Mouse (Mus musculus): ENCODE measurements at regions not wholly inside any gene's neighbourhood (a gene's known extent, or its start where the extent isn't known, plus 50 kb on each side); places are given as distances from the start of the nearest gene placed in this dataset.

DNA sequence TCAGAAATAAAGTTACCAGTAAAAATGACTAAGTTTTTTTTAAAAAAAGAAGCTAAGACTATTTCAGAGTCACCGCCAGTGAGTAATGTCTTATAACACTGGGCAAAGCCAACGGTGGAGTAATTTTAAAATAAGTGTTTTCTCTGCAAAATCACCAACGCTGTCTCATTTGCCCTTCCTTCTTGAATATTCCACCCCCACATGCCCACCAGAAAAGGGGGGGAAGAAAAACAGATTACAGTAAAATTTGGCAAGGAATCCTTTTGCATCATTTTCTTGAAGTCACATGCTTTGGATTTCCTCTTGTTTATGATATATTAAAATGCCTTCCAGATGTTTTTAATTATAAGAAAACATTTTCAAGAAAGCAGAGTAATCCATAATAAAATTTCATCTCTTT is 482.9 kb downstream of the Lmo4 start:
- Histone ChIP-seq H3K27ac (ENCODE audit: low read depth, low read length) (no peak overlapping the region), H3K27me3 (replicated peaks; ENCODE audit: control insufficient read depth, insufficient read depth, low read length) (no peaks in the 10 kb centered on the region), H3K4me1 (replicated peaks; ENCODE audit: control insufficient read depth, insufficient read depth, low read length) (no peaks in the 10 kb centered on the region), H3K4me3 (ENCODE audit: low read depth, low read length) (no peak overlapping the region), H3K9ac (ENCODE audit: low read depth, low read length) (no peak overlapping the region), H3K36me3 (ENCODE audit: control insufficient read depth, insufficient read depth) (no peaks in the 10 kb centered on the region), H3K4me2 (replicated peaks; ENCODE audit: low read depth) (no peak overlapping the region), H3K9me3 (ENCODE audit: control insufficient read depth) (no peaks in the 10 kb centered on the region)
- TF ChIP-seq CTCF (IDR thresholded peaks at IDR 0.05; ENCODE audit: low read depth): no peak
- no peak for ATAC-seq
- WGBS: 83% methylated on average over 3 of the region's 3 CpGs

- WGBS: 64% methylated on average over 2 of the region's 2 CpGs
- no peak for ATAC-seq
- no peaks in the 10 kb centered on the region for H3K36me3 ChIP-seq (ENCODE audit: control insufficient read depth, insufficient read depth)
Measured at GRCm38 (mm10) chr3:143713183-143713582, 491.8 kb downstream of the Lmo4 start.

GRCm38 (mm10) chr3:143710805-143711469 is 494.1 kb downstream of the Lmo4 start:
- Histone ChIP-seq H3K9me3 (ENCODE audit: control insufficient read depth) (no peaks in the 10 kb centered on the region), H3K9ac (ENCODE audit: low read depth, low read length) (no peak overlapping the region), H3K4me1 (replicated peaks; ENCODE audit: control insufficient read depth, insufficient read depth, low read length) (no peaks in the 10 kb centered on the region), H3K4me3 (ENCODE audit: low read depth, low read length) (no peak overlapping the region), H3K27ac (ENCODE audit: low read depth, low read length) (no peak overlapping the region), H3K27me3 (replicated peaks; ENCODE audit: control insufficient read depth, insufficient read depth, low read length) (no peaks in the 10 kb centered on the region), H3K4me2 (replicated peaks; ENCODE audit: low read depth) (no peak overlapping the region), H3K36me3 (ENCODE audit: control insufficient read depth, insufficient read depth) (no peaks in the 10 kb centered on the region)
- TF ChIP-seq CTCF (IDR thresholded peaks at IDR 0.05; ENCODE audit: low read depth): no peak
- ATAC-seq: no peak
- WGBS: 79% methylated on average over 16 of the region's 16 CpGs

More at GRCm38 (mm10) chr3:143713183-143713582, 491.8 kb downstream of the Lmo4 start:
- no peaks in the 10 kb centered on the region for H3K9me3 ChIP-seq (ENCODE audit: control insufficient read depth)
- no peak overlapping the region for H3K27ac ChIP-seq (ENCODE audit: low read depth, low read length)
- no peak overlapping the region for H3K9ac ChIP-seq (ENCODE audit: low read depth, low read length)
- H3K4me2 ChIP-seq (replicated peaks; ENCODE audit: low read depth): no peak overlapping the region
- no peaks in the 10 kb centered on the region for H3K4me1 ChIP-seq (replicated peaks; ENCODE audit: control insufficient read depth, insufficient read depth, low read length)
- no peak overlapping the region for H3K4me3 ChIP-seq (ENCODE audit: low read depth, low read length)
- no peaks in the 10 kb centered on the region for H3K27me3 ChIP-seq (replicated peaks; ENCODE audit: control insufficient read depth, insufficient read depth, low read length)
- TF ChIP-seq CTCF (IDR thresholded peaks at IDR 0.05; ENCODE audit: low read depth): no peak

DNA sequence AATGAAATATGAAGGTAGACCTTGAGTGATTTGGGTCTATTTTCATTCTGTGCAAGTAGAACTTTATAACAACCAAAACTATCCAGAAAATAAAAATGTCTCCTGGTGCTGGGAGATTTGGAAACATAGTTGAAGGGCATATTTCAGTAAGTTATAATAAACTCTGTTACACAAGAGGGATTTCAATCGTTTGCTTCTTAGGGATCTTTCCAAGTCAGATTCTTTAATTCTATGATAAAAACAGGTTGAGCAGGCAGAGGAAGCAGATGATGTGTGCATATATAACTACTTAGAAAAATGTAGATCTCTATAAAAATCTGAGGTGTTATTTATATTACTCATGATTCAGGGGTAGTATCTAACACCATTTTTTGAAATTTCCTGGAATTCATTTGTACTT is 498.3 kb downstream of the Lmo4 start:
- Histone ChIP-seq H3K4me3 (ENCODE audit: low read depth, low read length) (no peak overlapping the region), H3K36me3 (ENCODE audit: control insufficient read depth, insufficient read depth) (no peaks in the 10 kb centered on the region), H3K27me3 (replicated peaks; ENCODE audit: control insufficient read depth, insufficient read depth, low read length) (no peaks in the 10 kb centered on the region), H3K9me3 (ENCODE audit: control insufficient read depth) (no peaks in the 10 kb centered on the region), H3K9ac (ENCODE audit: low read depth, low read length) (no peak overlapping the region), H3K27ac (ENCODE audit: low read depth, low read length) (no peak overlapping the region), H3K4me2 (replicated peaks; ENCODE audit: low read depth) (no peak overlapping the region), H3K4me1 (replicated peaks; ENCODE audit: control insufficient read depth, insufficient read depth, low read length) (no peaks in the 10 kb centered on the region)
- TF ChIP-seq CTCF (IDR thresholded peaks at IDR 0.05; ENCODE audit: low read depth): no peak
- ATAC-seq: no peak
- 90% methylated on average over 1 of the region's 1 CpGs for WGBS

GRCm38 (mm10) chr3:143694817-143695216 is 510.2 kb downstream of the Lmo4 start:
- Histone ChIP-seq H3K4me1 (replicated peaks; ENCODE audit: control insufficient read depth, insufficient read depth, low read length) (no peaks in the 10 kb centered on the region), H3K9me3 (ENCODE audit: control insufficient read depth) (no peaks in the 10 kb centered on the region), H3K9ac (ENCODE audit: low read depth, low read length) (no peak overlapping the region), H3K36me3 (ENCODE audit: control insufficient read depth, insufficient read depth) (no peaks in the 10 kb centered on the region), H3K4me2 (replicated peaks; ENCODE audit: low read depth) (no peak overlapping the region), H3K27me3 (replicated peaks; ENCODE audit: control insufficient read depth, insufficient read depth, low read length) (no peaks in the 10 kb centered on the region), H3K4me3 (ENCODE audit: low read depth, low read length) (no peak overlapping the region), H3K27ac (ENCODE audit: low read depth, low read length) (no peak overlapping the region)
- 89% methylated on average over 3 of the region's 3 CpGs for WGBS
- TF ChIP-seq CTCF (IDR thresholded peaks at IDR 0.05; ENCODE audit: low read depth): no peak
- no peak for ATAC-seq

DNA sequence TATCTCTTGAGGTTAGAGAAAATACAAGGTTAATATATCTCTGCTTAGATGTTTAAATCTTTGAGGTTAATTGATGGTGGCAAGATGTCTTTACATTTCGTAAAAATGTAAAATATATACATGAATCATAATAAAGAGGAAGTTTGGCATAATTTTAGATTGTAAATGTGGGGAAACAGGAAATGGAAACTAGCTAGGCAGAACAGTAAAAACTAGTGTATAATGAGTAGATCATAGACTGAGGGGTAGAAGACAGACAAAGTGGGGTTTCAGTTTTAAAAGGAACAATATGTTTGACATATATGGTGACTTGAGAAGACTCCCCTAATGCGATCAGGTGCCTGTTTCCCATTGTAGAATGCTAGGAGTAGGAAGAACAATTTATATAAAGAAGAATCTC is 519.3 kb downstream of the Lmo4 start:
- no peak for TF ChIP-seq CTCF (IDR thresholded peaks at IDR 0.05; ENCODE audit: low read depth)
- H3K36me3 ChIP-seq (ENCODE audit: control insufficient read depth, insufficient read depth): no peaks in the 10 kb centered on the region
- H3K9ac ChIP-seq (ENCODE audit: low read depth, low read length): no peak overlapping the region
- no peak overlapping the region for H3K27ac ChIP-seq (ENCODE audit: low read depth, low read length)
- no peak overlapping the region for H3K4me3 ChIP-seq (ENCODE audit: low read depth, low read length)
- no peaks in the 10 kb centered on the region for H3K4me1 ChIP-seq (replicated peaks; ENCODE audit: control insufficient read depth, insufficient read depth, low read length)
- WGBS: 74% methylated on average over 2 of the region's 2 CpGs
- no peak overlapping the region for H3K4me2 ChIP-seq (replicated peaks; ENCODE audit: low read depth)
- no peak for ATAC-seq
- H3K27me3 ChIP-seq (replicated peaks; ENCODE audit: control insufficient read depth, insufficient read depth, low read length): no peaks in the 10 kb centered on the region
- no peaks in the 10 kb centered on the region for H3K9me3 ChIP-seq (ENCODE audit: control insufficient read depth)

DNA sequence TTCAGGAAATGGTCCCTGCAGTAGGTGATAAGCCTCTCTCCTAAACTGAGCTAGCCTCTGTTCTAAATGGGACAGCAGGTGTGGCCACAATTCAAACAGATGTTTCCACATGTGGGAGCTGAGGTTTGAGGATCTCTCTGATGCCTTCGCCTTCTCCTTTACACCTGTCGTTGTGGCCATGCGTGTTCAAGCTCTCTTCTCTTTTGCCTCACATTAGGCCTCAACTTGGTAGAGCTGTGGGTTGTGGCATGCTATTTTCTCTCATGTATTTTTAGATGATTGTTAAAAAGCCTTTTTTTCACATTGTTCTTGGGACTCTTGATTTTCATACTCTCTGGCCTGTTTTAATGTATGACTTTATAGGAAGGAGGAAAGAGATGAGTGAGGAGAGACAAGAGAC is 526.8 kb downstream of the Lmo4 start:
- TF ChIP-seq CTCF (IDR thresholded peaks at IDR 0.05; ENCODE audit: low read depth): no peak
- Histone ChIP-seq H3K4me3 (ENCODE audit: low read depth, low read length) (no peak overlapping the region), H3K27me3 (replicated peaks; ENCODE audit: control insufficient read depth, insufficient read depth, low read length) (no peaks in the 10 kb centered on the region), H3K4me2 (replicated peaks; ENCODE audit: low read depth) (no peak overlapping the region), H3K27ac (ENCODE audit: low read depth, low read length) (no peak overlapping the region), H3K4me1 (replicated peaks; ENCODE audit: control insufficient read depth, insufficient read depth, low read length) (no peaks in the 10 kb centered on the region), H3K36me3 (ENCODE audit: control insufficient read depth, insufficient read depth) (no peaks in the 10 kb centered on the region), H3K9me3 (ENCODE audit: control insufficient read depth) (no peaks in the 10 kb centered on the region), H3K9ac (ENCODE audit: low read depth, low read length) (no peak overlapping the region)
- 89% methylated on average over 3 of the region's 3 CpGs for WGBS
- ATAC-seq: no peak
